Mouse (Mus musculus) liver, embryonic 11.5 days (tissue): ENCODE results near the gene Ttc23. TPM values are rescaled to one million over a fixed set of nuclear protein-coding genes. Genes with fewer than 3 reads are reported as not detected.

Source experiments
- ATAC-seq: fragments of 200-750 bp; cut with Nextera tagmentation; replicated peaks from 2 replicates; pipeline ENCODE4 v1.8.0; 2017; ENCODE audit warnings: moderate number of reproducible peaks, mild to moderate bottlenecking, moderate TSS enrichment, moderate library complexity; ENCODE audit not compliant: low FRiP score
- DNase-seq: peaks from one replicate; pipeline ENCODE4 v3.0.0-alpha.2; 2017; ENCODE audit warnings: low spot score
- H3K27ac ChIP-seq: fragments of 300-500 bp; sonication (generic); 2 replicates; pipeline ENCODE4 v1.5.1; 2014; ENCODE audit warnings: mild to moderate bottlenecking, low read depth, low read length, control low read depth
- H3K27me3 ChIP-seq: fragments of 300-500 bp; sonication (generic); replicated peaks from 2 replicates; pipeline ENCODE4 v1.6.1; 2014; ENCODE audit warnings: low read length, mixed read lengths; ENCODE audit not compliant: control insufficient read depth, insufficient read depth
- H3K36me3 ChIP-seq: fragments of 300-500 bp; sonication (generic); 2 replicates; pipeline ENCODE4 v1.6.1; 2014; ENCODE audit warnings: mild to moderate bottlenecking, low read length, moderate library complexity, mixed read lengths; ENCODE audit not compliant: control insufficient read depth, insufficient read depth
- H3K4me1 ChIP-seq: fragments of 300-500 bp; sonication (generic); replicated peaks from 2 replicates; pipeline ENCODE4 v1.6.1; 2014; ENCODE audit warnings: low read length, mixed read lengths; ENCODE audit not compliant: control insufficient read depth, insufficient read depth
- H3K4me2 ChIP-seq: fragments of 300-500 bp; sonication (generic); 2 replicates; pipeline ENCODE4 v1.6.1; 2014; ENCODE audit warnings: mild to moderate bottlenecking, control low read depth, moderate library complexity
- H3K4me3 ChIP-seq: fragments of 300-500 bp; sonication (generic); 2 replicates; pipeline ENCODE4 v1.5.1; 2014; ENCODE audit warnings: low read depth, low read length, control low read depth
- H3K9ac ChIP-seq: fragments of 300-500 bp; sonication (generic); 2 replicates; pipeline ENCODE4 v1.6.1; 2014; ENCODE audit warnings: low read depth, low read length, control low read depth
- H3K9me3 ChIP-seq: fragments of 300-500 bp; sonication (generic); 2 replicates; pipeline ENCODE4 v1.6.1; 2016; ENCODE audit warnings: low read length, inconsistent platforms, mixed read lengths; ENCODE audit not compliant: control insufficient read depth
- WGBS: fragments of 180-500 bp; shearing (Covaris S2); extraction: QIAGEN DNeasy Blood & Tissue Kit; methylation state at CpG from one replicate; pipeline ENCODE4 v1.1.7; 2014; 5-methylcytosine and 5-hydroxymethylcytosine counted together
- microRNA-seq: library from miRNA; unstranded; fragments of <30 nt; microRNA quantifications from one replicate; pipeline ENCODE4, GENCODE M21; 2017; ENCODE audit warnings: borderline number of aligned reads
- polyA plus RNA-seq: library from polyadenylated mRNA; unstranded; fragments of >200 nt; fragmentation: Nextera tagmentation; extraction: Ambion mirVana; gene quantifications from 2 replicates; pipeline ENCODE4 v1.2.1, GENCODE M21; 2014

Ttc23 gene
- polyA plus RNA-seq, 1 experiment from 2014 or later, result 12.5 TPM

GRCm38 (mm10) chr7:67797065-67797464 lies 149.9 kb downstream of the Ttc23 start:
- Histone ChIP-seq H3K36me3 (no peaks in the 10 kb centered on the region), H3K4me1 (no peaks in the 10 kb centered on the region), H3K27me3 (no peaks in the 10 kb centered on the region; the same call in 1 of the 2 replicates), H3K9ac (no peak overlapping the region), H3K27ac (no peak overlapping the region), H3K4me2 (no peak overlapping the region), H3K9me3 (no peaks in the 10 kb centered on the region), H3K4me3 (no peak overlapping the region)
- no peak for ATAC-seq
- no peak for DNase-seq
- 37% methylated on average over 8 of the region's 8 CpGs for WGBS

DNA sequence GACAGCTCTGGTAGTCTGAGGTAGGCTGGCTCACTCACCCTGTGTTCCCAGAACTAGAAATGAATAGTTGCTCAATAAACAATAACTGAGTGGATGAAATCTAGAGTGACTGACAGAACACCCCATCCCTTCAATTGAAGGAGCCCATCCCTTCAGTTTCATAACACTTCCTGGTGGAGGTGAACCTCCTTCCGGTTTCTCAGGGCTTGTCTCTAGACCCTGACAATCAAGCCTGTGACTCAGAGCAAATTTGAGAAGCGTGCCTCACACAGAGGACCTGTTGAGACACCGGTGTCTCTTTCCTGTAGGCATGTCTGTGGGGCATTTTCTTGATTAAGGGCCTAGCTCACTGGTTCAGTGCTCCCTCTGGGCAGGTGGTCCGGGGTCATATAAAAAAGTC lies 151.3 kb downstream of the Ttc23 start:
- DNase-seq, result no peak
- WGBS, result 66% methylated on average over 4 of the region's 4 CpGs

DNA sequence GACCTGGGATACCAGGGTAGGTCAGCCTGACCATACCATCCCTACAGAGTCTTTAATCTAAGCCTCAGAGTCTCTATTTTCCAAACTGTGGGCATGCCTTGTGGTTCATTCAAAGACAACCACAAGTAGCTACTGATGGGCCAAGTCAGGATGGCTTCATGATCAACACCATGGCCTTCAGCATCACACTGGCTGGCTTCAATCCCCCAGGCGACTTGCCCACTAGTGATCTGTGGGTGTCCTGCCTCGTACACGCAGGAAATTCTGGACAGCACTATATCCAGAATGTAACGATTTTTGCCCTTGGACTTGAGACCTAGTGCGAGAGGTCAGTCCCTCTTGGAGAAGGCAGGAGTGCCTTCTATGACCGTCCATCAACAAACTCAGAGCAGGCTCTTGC lies 153.3 kb downstream of the Ttc23 start:
- H3K9me3 ChIP-seq, result no peaks in the 10 kb centered on the region
- no peaks in the 10 kb centered on the region for H3K36me3 ChIP-seq
- no peak overlapping the region for H3K27ac ChIP-seq
- H3K4me1 ChIP-seq, result no peaks in the 10 kb centered on the region
- no peak overlapping the region for H3K4me2 ChIP-seq
- H3K4me3 ChIP-seq, result no peak overlapping the region
- DNase-seq (no peak), ATAC-seq (no peak)
- 84% methylated on average over 6 of the region's 6 CpGs for WGBS
- no peak overlapping the region for H3K9ac ChIP-seq
- no peaks in the 10 kb centered on the region; the same call in none of the 2 replicates for H3K27me3 ChIP-seq

More for the DNA sequence above, 151.3 kb downstream of the Ttc23 start:
- Histone ChIP-seq H3K4me2 (no peak overlapping the region), H3K4me3 (no peak overlapping the region), H3K27ac (no peak overlapping the region), H3K9ac (no peak overlapping the region), H3K4me1 (no peaks in the 10 kb centered on the region), H3K36me3 (no peaks in the 10 kb centered on the region), H3K9me3 (no peaks in the 10 kb centered on the region), H3K27me3 (no peaks in the 10 kb centered on the region; the same call in 1 of the 2 replicates)
- no peak for ATAC-seq

- H3K9me3 ChIP-seq, result no peaks in the 10 kb centered on the region
- ATAC-seq (no peak), DNase-seq (no peak)
- 65% methylated on average over 4 of the region's 4 CpGs for WGBS
- H3K4me3 ChIP-seq, result no peak overlapping the region
- H3K9ac ChIP-seq, result no peak overlapping the region
- no peaks in the 10 kb centered on the region for H3K36me3 ChIP-seq
- H3K27ac ChIP-seq, result no peak overlapping the region
- no peak overlapping the region for H3K4me2 ChIP-seq
- H3K27me3 ChIP-seq, result no peaks in the 10 kb centered on the region; the same call in none of the 2 replicates
- H3K4me1 ChIP-seq, result no peaks in the 10 kb centered on the region
These were observed 153.8 kb downstream of the Ttc23 start for GRCm38 (mm10) chr7:67801022-67801421.

- peak overlapping the region; percentile 26 for H3K4me3 ChIP-seq
- no peak overlapping the region for H3K9ac ChIP-seq
- WGBS, result 11% methylated on average over 28 of the region's 28 CpGs
- H3K4me2 ChIP-seq, result peak overlapping the region; percentile 64
- no peak overlapping the region for H3K27ac ChIP-seq
- no peaks in the 10 kb centered on the region; the same call in 1 of the 2 replicates for H3K27me3 ChIP-seq
- ATAC-seq (peak; percentile 68), DNase-seq (peak; percentile 87)
- H3K4me1 ChIP-seq, result no peaks in the 10 kb centered on the region
- no peaks in the 10 kb centered on the region for H3K36me3 ChIP-seq
- no peaks in the 10 kb centered on the region for H3K9me3 ChIP-seq
These were observed 156.0 kb downstream of the Ttc23 start for GRCm38 (mm10) chr7:67803015-67803856.

- no peak for DNase-seq
- H3K4me2 ChIP-seq, result peak overlapping the region; percentile 64
- no peaks in the 10 kb centered on the region for H3K4me1 ChIP-seq
- peak overlapping the region; percentile 26 for H3K4me3 ChIP-seq
- 11% methylated on average over 12 of the region's 13 CpGs for WGBS
- no peak for ATAC-seq
- no peaks in the 10 kb centered on the region for H3K9me3 ChIP-seq
- no peaks in the 10 kb centered on the region for H3K36me3 ChIP-seq
- H3K9ac ChIP-seq, result 0 out of 2 replicates have a peak overlapping the region, but pooled peaks have one; percentile 1
- no peak overlapping the region for H3K27ac ChIP-seq
- no peaks in the 10 kb centered on the region; the same call in 1 of the 2 replicates for H3K27me3 ChIP-seq
These were observed 156.6 kb downstream of the Ttc23 start for GRCm38 (mm10) chr7:67803857-67804215.

Small RNA genes within 50 kb of the gene (microRNA-seq; reads per million reads assigned to microRNA genes)
- not detected for gene Gm23844

Other genes starting within 250 kb of the Ttc23 start
- 12.3 and 14.4 TPM in 2 replicates for gene Lrrc28, start 2.1 kb upstream of the Ttc23 start, polyA plus RNA-seq
- 0.14 and 0.23 TPM in 2 replicates for gene Synm, start 112.3 kb downstream of the Ttc23 start, polyA plus RNA-seq